Mouse (Mus musculus): Measurements from ENCODE around the gene Chrm3. TPM values are rescaled to one million over a fixed set of nuclear protein-coding genes. Genes with fewer than 3 reads are reported as not detected.

The Chrm3 gene
- polyA plus RNA-seq, 1 experiment from 2014 or later = 6.9 TPM

GRCm38 (mm10) chr13:9898664-9899369 lies 461.8 kb downstream of the Chrm3 start:
- no peaks in the 10 kb centered on the region for H3K9me3 ChIP-seq (ENCODE audit: control insufficient read depth, low read depth, low read length)
- H3K4me1 ChIP-seq (ENCODE audit: control insufficient read depth, insufficient read depth, low read length) = no peaks in the 10 kb centered on the region
- no peak overlapping the region for H3K9ac ChIP-seq (replicated peaks; ENCODE audit: low read depth, low read length)
- H3K4me2 ChIP-seq (replicated peaks; ENCODE audit: low read depth, low read length) = no peak overlapping the region
- H3K4me3 ChIP-seq (ENCODE audit: low read depth, low read length) = no peak overlapping the region
- H3K36me3 ChIP-seq (ENCODE audit: control insufficient read depth, insufficient read depth, low read length) = no peaks in the 10 kb centered on the region
- no peak for ATAC-seq (ENCODE audit: insufficient number of reproducible peaks, insufficient read depth, low FRiP score, low read depth)
- 80% methylated on average over 3 of the region's 3 CpGs for WGBS
- H3K27me3 ChIP-seq (ENCODE audit: control insufficient read depth, insufficient read depth, low read length) = no peaks in the 10 kb centered on the region
- no peak overlapping the region for H3K27ac ChIP-seq (ENCODE audit: low read length)

DNA sequence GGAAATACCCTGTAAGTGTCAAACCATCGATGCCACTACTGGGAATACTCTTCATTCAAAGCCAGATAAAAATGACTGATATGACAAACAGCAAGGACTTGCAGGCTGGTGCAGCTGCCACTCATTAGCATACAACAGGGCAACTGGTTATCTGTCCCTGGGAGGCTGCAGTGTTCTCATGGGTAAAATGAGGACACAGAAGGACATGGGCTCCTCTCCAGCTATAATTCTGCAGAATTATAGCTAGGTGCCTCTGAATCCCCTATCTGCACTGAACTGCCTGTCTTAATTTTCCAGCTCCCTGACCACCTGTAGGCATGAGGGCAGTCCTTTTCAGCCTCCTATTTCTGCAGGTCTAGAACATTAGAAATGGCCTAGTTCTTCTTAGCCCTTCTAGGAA lies 463.4 kb downstream of the Chrm3 start:
- H3K27ac ChIP-seq (ENCODE audit: low read length) = no peak overlapping the region
- no peak overlapping the region for H3K4me2 ChIP-seq (replicated peaks; ENCODE audit: low read depth, low read length)
- WGBS = 41% methylated on average over 1 of the region's 1 CpGs

GRCm38 (mm10) chr13:9895045-9895625 lies 465.5 kb downstream of the Chrm3 start:
- Histone ChIP-seq H3K4me3 (ENCODE audit: low read depth, low read length) (no peak overlapping the region), H3K27ac (ENCODE audit: low read length) (no peak overlapping the region), H3K4me2 (replicated peaks; ENCODE audit: low read depth, low read length) (no peak overlapping the region), H3K27me3 (ENCODE audit: control insufficient read depth, insufficient read depth, low read length) (no peaks in the 10 kb centered on the region), H3K9ac (replicated peaks; ENCODE audit: low read depth, low read length) (no peak overlapping the region), H3K4me1 (ENCODE audit: control insufficient read depth, insufficient read depth, low read length) (no peaks in the 10 kb centered on the region), H3K36me3 (ENCODE audit: control insufficient read depth, insufficient read depth, low read length) (no peaks in the 10 kb centered on the region), H3K9me3 (ENCODE audit: control insufficient read depth, low read depth, low read length) (no peaks in the 10 kb centered on the region)
- 77% methylated on average over 11 of the region's 11 CpGs for WGBS
- no peak for ATAC-seq (ENCODE audit: insufficient number of reproducible peaks, insufficient read depth, low FRiP score, low read depth)

More for the DNA sequence above, 463.4 kb downstream of the Chrm3 start:
- Histone ChIP-seq H3K4me3 (ENCODE audit: low read depth, low read length) (no peak overlapping the region), H3K4me1 (ENCODE audit: control insufficient read depth, insufficient read depth, low read length) (no peaks in the 10 kb centered on the region), H3K9me3 (ENCODE audit: control insufficient read depth, low read depth, low read length) (no peaks in the 10 kb centered on the region), H3K9ac (replicated peaks; ENCODE audit: low read depth, low read length) (no peak overlapping the region), H3K36me3 (ENCODE audit: control insufficient read depth, insufficient read depth, low read length) (no peaks in the 10 kb centered on the region), H3K27me3 (ENCODE audit: control insufficient read depth, insufficient read depth, low read length) (no peaks in the 10 kb centered on the region)
- no peak for ATAC-seq (ENCODE audit: insufficient number of reproducible peaks, insufficient read depth, low FRiP score, low read depth)

- WGBS = 69% methylated on average over 1 of the region's 1 CpGs
- Histone ChIP-seq H3K27ac (ENCODE audit: low read length) (no peak overlapping the region), H3K4me1 (ENCODE audit: control insufficient read depth, insufficient read depth, low read length) (peaks cover 4% of the 10 kb centered on the region; the same call in 1 of the 2 replicates), H3K27me3 (ENCODE audit: control insufficient read depth, insufficient read depth, low read length) (no peaks in the 10 kb centered on the region), H3K36me3 (ENCODE audit: control insufficient read depth, insufficient read depth, low read length) (no peaks in the 10 kb centered on the region), H3K9me3 (ENCODE audit: control insufficient read depth, low read depth, low read length) (no peaks in the 10 kb centered on the region), H3K9ac (replicated peaks; ENCODE audit: low read depth, low read length) (no peak overlapping the region), H3K4me3 (ENCODE audit: low read depth, low read length) (no peak overlapping the region), H3K4me2 (replicated peaks; ENCODE audit: low read depth, low read length) (no peak overlapping the region)
- ATAC-seq (ENCODE audit: insufficient number of reproducible peaks, insufficient read depth, low FRiP score, low read depth) = no peak
Observed at GRCm38 (mm10) chr13:9891088-9891487, 469.6 kb downstream of the Chrm3 start.

- ATAC-seq (ENCODE audit: insufficient number of reproducible peaks, insufficient read depth, low FRiP score, low read depth) = no peak
- H3K4me1 ChIP-seq (ENCODE audit: control insufficient read depth, insufficient read depth, low read length) = peaks cover 4% of the 10 kb centered on the region; the same call in 1 of the 2 replicates
- no peaks in the 10 kb centered on the region for H3K9me3 ChIP-seq (ENCODE audit: control insufficient read depth, low read depth, low read length)
- 72% methylated on average over 5 of the region's 5 CpGs for WGBS
- no peak overlapping the region for H3K9ac ChIP-seq (replicated peaks; ENCODE audit: low read depth, low read length)
- no peak overlapping the region for H3K4me3 ChIP-seq (ENCODE audit: low read depth, low read length)
- no peak overlapping the region for H3K4me2 ChIP-seq (replicated peaks; ENCODE audit: low read depth, low read length)
- no peaks in the 10 kb centered on the region for H3K36me3 ChIP-seq (ENCODE audit: control insufficient read depth, insufficient read depth, low read length)
- H3K27ac ChIP-seq (ENCODE audit: low read length) = no peak overlapping the region
- H3K27me3 ChIP-seq (ENCODE audit: control insufficient read depth, insufficient read depth, low read length) = no peaks in the 10 kb centered on the region
Observed at GRCm38 (mm10) chr13:9890460-9890859, 470.2 kb downstream of the Chrm3 start.

DNA sequence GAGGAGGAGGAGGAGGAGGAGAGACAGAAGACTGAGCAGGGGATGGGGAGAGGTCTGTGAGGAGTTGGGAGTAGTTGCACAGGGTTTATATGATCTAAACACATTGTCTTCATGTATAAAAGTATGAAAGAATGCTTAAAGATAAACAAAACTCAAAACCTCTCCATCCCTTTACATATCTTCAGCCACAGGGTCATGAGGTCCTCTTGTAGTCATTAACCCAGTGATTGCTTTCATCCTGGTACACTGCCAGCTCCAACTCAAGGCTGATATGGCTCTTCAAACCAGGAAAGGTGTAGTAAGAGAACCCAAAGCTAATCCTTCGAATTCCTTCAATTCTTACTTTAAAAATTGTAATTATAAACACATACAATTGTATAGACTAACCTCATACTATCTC lies 470.7 kb downstream of the Chrm3 start:
- no peaks in the 10 kb centered on the region for H3K27me3 ChIP-seq (ENCODE audit: control insufficient read depth, insufficient read depth, low read length)
- H3K4me1 ChIP-seq (ENCODE audit: control insufficient read depth, insufficient read depth, low read length) = peaks cover 4% of the 10 kb centered on the region; the same call in 1 of the 2 replicates
- no peak for ATAC-seq (ENCODE audit: insufficient number of reproducible peaks, insufficient read depth, low FRiP score, low read depth)
- no peak overlapping the region for H3K4me3 ChIP-seq (ENCODE audit: low read depth, low read length)
- no peak overlapping the region for H3K27ac ChIP-seq (ENCODE audit: low read length)
- no peaks in the 10 kb centered on the region for H3K36me3 ChIP-seq (ENCODE audit: control insufficient read depth, insufficient read depth, low read length)
- H3K9me3 ChIP-seq (ENCODE audit: control insufficient read depth, low read depth, low read length) = no peaks in the 10 kb centered on the region
- WGBS = 56% methylated on average over 1 of the region's 1 CpGs
- no peak overlapping the region for H3K9ac ChIP-seq (replicated peaks; ENCODE audit: low read depth, low read length)
- H3K4me2 ChIP-seq (replicated peaks; ENCODE audit: low read depth, low read length) = no peak overlapping the region

DNA sequence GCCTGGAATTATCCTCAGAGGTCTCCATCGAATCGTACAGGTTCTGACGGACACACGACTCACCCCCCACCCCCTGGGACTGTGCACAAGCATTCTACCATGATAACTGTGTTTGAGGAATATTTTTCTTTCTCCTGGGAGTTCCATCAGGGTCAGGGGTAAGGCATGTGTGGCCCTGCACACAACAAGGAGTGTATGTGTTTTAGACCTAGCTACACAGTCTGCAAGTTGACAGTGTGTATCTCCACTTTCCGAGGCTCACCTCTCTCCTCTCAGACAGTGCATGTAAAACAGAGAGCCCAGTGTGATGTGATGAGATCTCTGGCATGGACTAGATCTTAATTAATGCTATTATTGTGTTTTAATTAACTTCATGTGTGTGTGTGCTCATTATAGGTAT lies 472.4 kb downstream of the Chrm3 start:
- no peak overlapping the region for H3K4me2 ChIP-seq (replicated peaks; ENCODE audit: low read depth, low read length)
- 66% methylated on average over 5 of the region's 5 CpGs for WGBS
- peaks cover 4% of the 10 kb centered on the region; the same call in 1 of the 2 replicates for H3K4me1 ChIP-seq (ENCODE audit: control insufficient read depth, insufficient read depth, low read length)
- no peaks in the 10 kb centered on the region for H3K9me3 ChIP-seq (ENCODE audit: control insufficient read depth, low read depth, low read length)
- H3K4me3 ChIP-seq (ENCODE audit: low read depth, low read length) = no peak overlapping the region
- no peak overlapping the region for H3K9ac ChIP-seq (replicated peaks; ENCODE audit: low read depth, low read length)
- H3K36me3 ChIP-seq (ENCODE audit: control insufficient read depth, insufficient read depth, low read length) = no peaks in the 10 kb centered on the region
- ATAC-seq (ENCODE audit: insufficient number of reproducible peaks, insufficient read depth, low FRiP score, low read depth) = no peak
- no peaks in the 10 kb centered on the region for H3K27me3 ChIP-seq (ENCODE audit: control insufficient read depth, insufficient read depth, low read length)
- no peak overlapping the region for H3K27ac ChIP-seq (ENCODE audit: low read length)

DNA sequence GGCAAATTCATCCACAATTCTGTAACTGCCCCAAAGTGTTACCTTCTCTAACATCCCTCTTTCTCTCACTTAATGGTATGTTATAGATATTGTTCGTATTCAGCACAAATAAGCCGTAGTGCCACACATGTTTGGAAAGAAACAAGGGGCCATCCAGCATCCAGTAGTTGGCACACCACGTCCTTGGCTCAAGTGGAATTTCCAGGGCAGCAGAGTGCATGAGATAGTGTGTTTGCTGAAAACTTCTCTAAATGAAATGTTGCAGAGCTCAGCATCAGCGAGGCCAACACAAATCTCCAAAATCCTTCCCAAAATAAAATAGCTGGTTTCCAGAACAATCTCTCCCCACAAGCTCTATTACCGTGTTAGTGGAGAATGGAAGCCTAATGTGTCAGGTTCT lies 473.4 kb downstream of the Chrm3 start:
- Histone ChIP-seq H3K27ac (ENCODE audit: low read length) (no peak overlapping the region), H3K9ac (replicated peaks; ENCODE audit: low read depth, low read length) (no peak overlapping the region), H3K4me3 (ENCODE audit: low read depth, low read length) (no peak overlapping the region), H3K9me3 (ENCODE audit: control insufficient read depth, low read depth, low read length) (no peaks in the 10 kb centered on the region), H3K36me3 (ENCODE audit: control insufficient read depth, insufficient read depth, low read length) (no peaks in the 10 kb centered on the region), H3K4me2 (replicated peaks; ENCODE audit: low read depth, low read length) (no peak overlapping the region), H3K4me1 (ENCODE audit: control insufficient read depth, insufficient read depth, low read length) (peaks cover 4% of the 10 kb centered on the region; the same call in 1 of the 2 replicates), H3K27me3 (ENCODE audit: control insufficient read depth, insufficient read depth, low read length) (no peaks in the 10 kb centered on the region)
- 79% methylated on average over 5 of the region's 5 CpGs for WGBS
- no peak for ATAC-seq (ENCODE audit: insufficient number of reproducible peaks, insufficient read depth, low FRiP score, low read depth)
